Mouse (Mus musculus) CH12.LX (cell line): Measurements from ENCODE around the gene Olfr52. TPM values are rescaled to one million over a fixed set of nuclear protein-coding genes. Genes with fewer than 3 reads are reported as not detected.

Source experiments
- DNase-seq: peaks from one replicate; pipeline ENCODE4 v3.0.0-alpha.2; 2013; ENCODE audit errors: extremely low read depth
- H3K27ac ChIP-seq: 2 replicates; pipeline ENCODE4 v1.5.1; 2012; ENCODE audit warnings: low read depth, mild to moderate bottlenecking, control low read depth, moderate library complexity; ENCODE audit not compliant: insufficient read depth
- H3K27me3 ChIP-seq: replicated peaks from 2 replicates; pipeline ENCODE3; 2012; ENCODE audit warnings: inconsistent platforms
- H3K36me3 ChIP-seq, 2 experiments: replicated peaks in 1 of 2; 2 replicates each; pipeline versions ENCODE3 to v1.6.1; 2012; ENCODE audit warnings: inconsistent platforms in 1 of 2, low read length in 1 of 2, mild to moderate bottlenecking in 1 of 2, mixed read lengths in 1 of 2, moderate library complexity in 1 of 2; ENCODE audit not compliant: control insufficient read depth in 1 of 2, insufficient read depth in 1 of 2
- H3K4me1 ChIP-seq, 2 experiments: 2 replicates each; pipeline ENCODE4 v1.6.1; 2012; ENCODE audit warnings: inconsistent platforms in 1 of 2, moderate library complexity in 1 of 2; ENCODE audit not compliant: insufficient read depth in 2 of 2, control insufficient read depth in 1 of 2
- H3K4me2 ChIP-seq: 2 replicates; pipeline ENCODE4 v1.6.1; 2012; ENCODE audit warnings: low read depth, mild to moderate bottlenecking, control low read depth; ENCODE audit not compliant: poor library complexity, insufficient read depth, severe bottlenecking
- H3K4me3 ChIP-seq, 3 experiments: fragments of 150-350 bp in 1 of 3; sonication (generic) in 1 of 3; replicated peaks in 1 of 3; 2 replicates each; pipeline versions ENCODE3 to v1.5.1; 2011 to 2012; ENCODE audit warnings: low read depth in 2 of 3, low read length in 2 of 3, mild to moderate bottlenecking in 2 of 3, moderate library complexity in 2 of 3, control low read depth in 1 of 3, improper control_type of control experiment in 1 of 3, inconsistent platforms in 1 of 3, mixed read lengths in 1 of 3; ENCODE audit not compliant: poor library complexity in 1 of 3
- H3K79me2 ChIP-seq: replicated peaks from 2 replicates; pipeline ENCODE4 v1.6.1; 2012; ENCODE audit warnings: mild to moderate bottlenecking, moderate library complexity; ENCODE audit not compliant: control insufficient read depth, poor library complexity, insufficient read depth, severe bottlenecking; ENCODE audit errors: extremely low read depth
- H3K9ac ChIP-seq: 2 replicates; pipeline ENCODE4 v1.6.1; 2012; ENCODE audit warnings: low read depth, mild to moderate bottlenecking, control low read depth, moderate library complexity; ENCODE audit not compliant: insufficient read depth
- H3K9me3 ChIP-seq: replicated peaks from 2 replicates; pipeline ENCODE3; 2012; ENCODE audit warnings: low read length, inconsistent platforms, mixed read lengths
- BHLHE40 ChIP-seq: IDR thresholded peaks from 2 replicates; pipeline ENCODE4 v1.6.1; 2011; ENCODE audit warnings: mild to moderate bottlenecking, low read depth, low read length, improper control_type of control experiment
- CHD1 ChIP-seq: IDR thresholded peaks from 2 replicates; pipeline ENCODE4 v1.6.1; 2012; ENCODE audit warnings: low read depth, low read length, improper control_type of control experiment, inconsistent platforms
- CHD2 ChIP-seq: IDR thresholded peaks from 2 replicates; pipeline ENCODE4 v1.6.1; 2011; ENCODE audit warnings: low read length, improper control_type of control experiment
- CTCF ChIP-seq, 2 experiments: IDR thresholded peaks in 1 of 2; conservative IDR thresholded peaks in 1 of 2; 2 replicates each; pipeline ENCODE4 v1.5.1; 2011 to 2012; ENCODE audit warnings: low read depth in 2 of 2, low read length in 2 of 2, improper control_type of control experiment in 1 of 2, inconsistent platforms in 1 of 2, mild to moderate bottlenecking in 1 of 2, moderate library complexity in 1 of 2
- ELF1 ChIP-seq: IDR thresholded peaks from 2 replicates; pipeline ENCODE4 v1.6.1; 2014; ENCODE audit warnings: low read depth, mild to moderate bottlenecking, inconsistent platforms, low read length, improper control_type of control experiment
- ETS1 ChIP-seq: conservative IDR thresholded peaks from 2 replicates; pipeline ENCODE4 v1.6.1; 2012; ENCODE audit warnings: low read depth, mild to moderate bottlenecking, inconsistent platforms, low read length, improper control_type of control experiment, moderate library complexity
- GABPA ChIP-seq: IDR thresholded peaks from 2 replicates; pipeline ENCODE4 v1.6.1; 2012; ENCODE audit warnings: low read depth, low read length, improper control_type of control experiment, inconsistent platforms; ENCODE audit not compliant: insufficient replicate concordance
- JUND ChIP-seq: conservative IDR thresholded peaks from 2 replicates; pipeline ENCODE4 v1.6.1; 2011; ENCODE audit warnings: low read depth, low read length, improper control_type of control experiment
- MAFK ChIP-seq: IDR thresholded peaks from 2 replicates; pipeline ENCODE4 v1.6.1; 2011; ENCODE audit warnings: low read length, improper control_type of control experiment; ENCODE audit not compliant: insufficient replicate concordance
- MAX ChIP-seq: IDR thresholded peaks from 2 replicates; pipeline ENCODE4 v1.6.1; 2011; ENCODE audit warnings: low read length, improper control_type of control experiment
- MAZ ChIP-seq: IDR thresholded peaks from 2 replicates; pipeline ENCODE4 v1.6.1; 2012; ENCODE audit warnings: low read depth, mild to moderate bottlenecking, inconsistent platforms, low read length, improper control_type of control experiment, moderate library complexity
- MEF2A ChIP-seq: IDR thresholded peaks from 2 replicates; pipeline ENCODE4 v1.6.1; 2014; ENCODE audit warnings: low read depth, mild to moderate bottlenecking, inconsistent platforms, low read length, improper control_type of control experiment, borderline replicate concordance
- MXI1 ChIP-seq: IDR thresholded peaks from 2 replicates; pipeline ENCODE4 v1.6.1; 2011; ENCODE audit warnings: mild to moderate bottlenecking, low read depth, low read length, improper control_type of control experiment
- MYC ChIP-seq: IDR thresholded peaks from 2 replicates; pipeline ENCODE4 v1.6.1; 2011; ENCODE audit warnings: low read depth, mild to moderate bottlenecking, improper control_type of control experiment, low read length
- NELFE ChIP-seq: IDR thresholded peaks from 2 replicates; pipeline ENCODE4 v1.6.1; 2011; ENCODE audit warnings: low read depth, low read length, improper control_type of control experiment
- PAX5 ChIP-seq: IDR thresholded peaks from 2 replicates; pipeline ENCODE4 v1.6.1; 2012; ENCODE audit warnings: low read length, inconsistent platforms, mixed read lengths
- SIN3A ChIP-seq: IDR thresholded peaks from 2 replicates; pipeline ENCODE4 v1.6.1; 2012; ENCODE audit warnings: low read length, improper control_type of control experiment, inconsistent platforms
- TCF12 ChIP-seq: IDR thresholded peaks from 2 replicates; pipeline ENCODE4 v1.6.1; 2014; ENCODE audit warnings: low read depth, mild to moderate bottlenecking, inconsistent platforms, low read length, improper control_type of control experiment
- UBTF ChIP-seq: IDR thresholded peaks from 2 replicates; pipeline ENCODE4 v1.6.1; 2012; ENCODE audit warnings: low read depth, mild to moderate bottlenecking, inconsistent platforms, low read length, improper control_type of control experiment, moderate library complexity
- USF1 ChIP-seq: IDR thresholded peaks from 2 replicates; pipeline ENCODE4 v1.6.1; 2014; ENCODE audit warnings: low read depth, mild to moderate bottlenecking, inconsistent platforms, low read length, improper control_type of control experiment
- ZKSCAN1 ChIP-seq: IDR thresholded peaks from 2 replicates; pipeline ENCODE4 v1.6.1; 2012; ENCODE audit warnings: low read depth, inconsistent platforms, low read length, improper control_type of control experiment, borderline replicate concordance
- ZMIZ1 ChIP-seq: IDR thresholded peaks from 2 replicates; pipeline ENCODE4 v1.6.1; 2012; ENCODE audit warnings: low read depth, mild to moderate bottlenecking, inconsistent platforms, low read length, improper control_type of control experiment
- ZNF384 ChIP-seq: IDR thresholded peaks from 2 replicates; pipeline ENCODE4 v1.6.1; 2012; ENCODE audit warnings: low read depth, low read length, improper control_type of control experiment, inconsistent platforms
- dilution Hi-C: fragments of 300-500 bp; cut with MboI; formaldehyde crosslinking; loops from 2 replicates; pipeline ENCODE4 v1.14.3; 2020; ENCODE audit warnings: low sequenced_read_pairs; ENCODE audit not compliant: extremely low pct_unique_long_range_greater_than_20kb, extremely low pct_ligation_motif_present
- in situ Hi-C: fragments of 300-500 bp; cut with MboI; formaldehyde crosslinking; loops from 3 replicates; pipeline ENCODE4 v1.14.3; 2019; ENCODE audit warnings: low sequenced_read_pairs, low pct_ligation_motif_present, low pct_unique_long_range_greater_than_20kb, mixed read lengths
- polyA plus RNA-seq: library from polyadenylated mRNA; unstranded; fragments of >175 nt; gene quantifications from 2 replicates; pipeline ENCODE4 v1.2.1, GENCODE M21; 2012; ENCODE audit warnings: low read depth; ENCODE audit not compliant: insufficient read length
- total RNA-seq, 2 experiments: library from RNA; depleted of rRNA; stranded (reverse); fragments of 300-350 nt in 1 of 2; fragments of >200 nt in 1 of 2; gene quantifications; 2 replicates each; pipeline ENCODE4 v1.2.3; 2012 to 2014

The Olfr52 gene
- total and polyA plus RNA-seq, 3 experiments: not detected

DNA sequence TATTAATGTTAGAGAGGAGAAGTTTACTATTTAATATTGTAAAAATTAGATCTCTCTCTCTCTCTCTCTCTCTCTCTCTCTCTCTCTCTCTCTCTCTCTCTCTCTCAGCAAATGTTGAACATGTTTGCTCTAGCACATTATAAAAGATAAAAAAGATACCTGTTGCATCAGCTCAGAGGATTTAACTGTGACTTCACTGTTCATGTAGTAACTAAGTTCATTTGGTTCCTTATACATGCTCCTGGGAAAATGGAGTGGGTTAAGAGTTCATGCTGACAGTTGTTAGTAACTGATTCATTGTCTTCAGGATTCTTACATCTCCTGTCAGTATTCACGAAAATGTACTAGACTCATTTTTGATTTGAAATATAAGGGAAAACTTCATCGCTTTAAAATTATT is 18.1 kb downstream of the Olfr52 start, which contains the start of gene Olfr1043:
Olfr1043 (minus strand) TSS at position 101 of the 400 bp plus-strand sequence.
- TF ChIP-seq JUND: no peak
- no peak for TF ChIP-seq ETS1
- no peak for TF ChIP-seq MXI1
- no peak for TF ChIP-seq MAZ
- TF ChIP-seq USF1: no peak
- TF ChIP-seq ZKSCAN1: no peak
- TF ChIP-seq TCF12: no peak
- Histone ChIP-seq H3K4me1 (no peaks in the 10 kb centered on the region), H3K9me3 (peaks cover 15% of the 10 kb centered on the region), H3K4me2 (no peak within 1 kb of the TSS), H3K27me3 (no peaks in the 10 kb centered on the region), H3K9ac (no peak within 1 kb of the TSS), H3K27ac (no peak within 1 kb of the TSS), H3K4me3 (no peak within 1 kb of the TSS), H3K79me2 (no peaks in the 10 kb centered on the region), H3K36me3 (no peaks in the 10 kb centered on the region)
- in situ Hi-C loops (no loop called here), dilution Hi-C loops (no loop called here)
- no peak for DNase-seq

GRCm38 (mm10) chr2:86161738-86162137 is 23.7 kb downstream of the Olfr52 start, which contains the start of gene Olfr1042:
Gene Olfr1042 (minus strand): TSS chr2:86161838.
- Histone ChIP-seq H3K4me3 (no peak within 1 kb of the TSS), H3K27me3 (no peaks in the 10 kb centered on the region), H3K9ac (no peak within 1 kb of the TSS), H3K36me3 (no peaks in the 10 kb centered on the region), H3K9me3 (peaks cover 23% of the 10 kb centered on the region), H3K4me1 (no peaks in the 10 kb centered on the region), H3K79me2 (no peaks in the 10 kb centered on the region), H3K27ac (no peak within 1 kb of the TSS), H3K4me2 (no peak within 1 kb of the TSS)
- in situ Hi-C loops: no loop called here
- dilution Hi-C loops: no loop called here
- no peak for TF ChIP-seq MYC
- TF ChIP-seq MAFK: no peak
- TF ChIP-seq BHLHE40: no peak
- TF ChIP-seq MXI1: no peak
- no peak for TF ChIP-seq ELF1
- TF ChIP-seq USF1: no peak
- no peak for TF ChIP-seq ZMIZ1
- TF ChIP-seq ZKSCAN1: no peak
- no peak for TF ChIP-seq ZNF384
- no peak for TF ChIP-seq CHD1
- TF ChIP-seq SIN3A: no peak
- TF ChIP-seq NELFE: no peak
- TF ChIP-seq PAX5: no peak
- no peak for TF ChIP-seq MAX
- TF ChIP-seq UBTF: no peak
- no peak for TF ChIP-seq JUND
- no peak for TF ChIP-seq CTCF (conservative IDR thresholded peaks at IDR 0.05 in 1 of 2, IDR thresholded peaks at IDR 0.05 in 1 of 2; ENCODE audit: low read depth in 2 of 2, low read length in 2 of 2)
- no peak for TF ChIP-seq MEF2A
- TF ChIP-seq GABPA: no peak
- TF ChIP-seq CHD2: no peak
- TF ChIP-seq, all 38 proteins: peak for 0
- no peak for DNase-seq
